Mouse (Mus musculus) heart, embryonic 15.5 days (tissue): ENCODE results near the gene Cdipt. TPM values are rescaled to one million over a fixed set of nuclear protein-coding genes. Genes with fewer than 3 reads are reported as not detected.
A peak's percentile ranks its signal among the peaks of the same experiment; 100 is the strongest.

Experiments used
- ATAC-seq: fragments of 200-750 bp; cut with Nextera tagmentation; replicated peaks from 2 replicates; pipeline ENCODE4 v1.8.0; 2017; ENCODE audit warnings: low read depth, moderate TSS enrichment; ENCODE audit not compliant: insufficient number of reproducible peaks, insufficient read depth, low FRiP score
- H3K27ac ChIP-seq: fragments of 300-500 bp; sonication (generic); 2 replicates; pipeline ENCODE4 v1.5.1; 2015; ENCODE audit warnings: mild to moderate bottlenecking, inconsistent platforms
- H3K27me3 ChIP-seq: fragments of 300-500 bp; sonication (generic); 2 replicates; pipeline ENCODE4 v1.6.1; 2015; ENCODE audit warnings: inconsistent platforms
- H3K36me3 ChIP-seq: fragments of 300-500 bp; sonication (generic); 2 replicates; pipeline ENCODE4 v1.6.1; 2015; ENCODE audit warnings: mild to moderate bottlenecking, inconsistent platforms
- H3K4me1 ChIP-seq: fragments of 300-500 bp; sonication (generic); replicated peaks from 2 replicates; pipeline ENCODE4 v1.6.1; 2015; ENCODE audit warnings: inconsistent platforms
- H3K4me2 ChIP-seq: fragments of 300-500 bp; sonication (generic); 2 replicates; pipeline ENCODE4 v1.6.1; 2015; ENCODE audit warnings: inconsistent platforms, mild to moderate bottlenecking, moderate library complexity
- H3K4me3 ChIP-seq: fragments of 300-500 bp; sonication (generic); 2 replicates; pipeline ENCODE4 v1.5.1; 2015; ENCODE audit warnings: mild to moderate bottlenecking, inconsistent platforms
- H3K9ac ChIP-seq: fragments of 300-500 bp; sonication (generic); 2 replicates; pipeline ENCODE4 v1.6.1; 2015; ENCODE audit warnings: mild to moderate bottlenecking, inconsistent platforms
- H3K9me3 ChIP-seq: fragments of 300-500 bp; sonication (generic); replicated peaks from 2 replicates; pipeline ENCODE4 v1.6.1; 2016; ENCODE audit warnings: inconsistent platforms
- WGBS: fragments of 180-500 bp; shearing (Covaris S2); methylation state at CpG from one replicate; pipeline ENCODE4 v1.1.7; 2015; ENCODE audit warnings: mixed read lengths; 5-methylcytosine and 5-hydroxymethylcytosine counted together
- polyA plus RNA-seq: library from polyadenylated mRNA; unstranded; fragments of >200 nt; fragmentation: Nextera tagmentation; extraction: Ambion mirVana; gene quantifications from 2 replicates; pipeline ENCODE4 v1.2.1, GENCODE M21; 2015

The Cdipt gene
- 67.4 and 86.6 TPM in 2 replicates for polyA plus RNA-seq

DNA sequence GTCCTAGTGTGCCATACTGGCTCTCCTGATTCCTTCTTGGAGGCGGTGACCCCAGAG lies at the start of gene Cdipt:
Gene Cdipt (plus strand): TSS at position 22 of the 57 bp plus-strand sequence.
- WGBS = 0% methylated on average over 1 of the region's 1 CpGs
- H3K4me1 ChIP-seq = peaks cover 17% of the 10 kb centered on the region
- no peak for ATAC-seq
- peaks cover 23% of the 10 kb centered on the region for H3K36me3 ChIP-seq
- H3K4me3 ChIP-seq = peak within 1 kb of the TSS; percentile 94
- H3K27ac ChIP-seq = peak within 1 kb of the TSS; percentile 93
- H3K4me2 ChIP-seq = peak within 1 kb of the TSS; percentile 82
- peak within 1 kb of the TSS; percentile 96 for H3K9ac ChIP-seq
- H3K9me3 ChIP-seq = no peaks in the 10 kb centered on the region
- no peaks in the 10 kb centered on the region for H3K27me3 ChIP-seq

DNA sequence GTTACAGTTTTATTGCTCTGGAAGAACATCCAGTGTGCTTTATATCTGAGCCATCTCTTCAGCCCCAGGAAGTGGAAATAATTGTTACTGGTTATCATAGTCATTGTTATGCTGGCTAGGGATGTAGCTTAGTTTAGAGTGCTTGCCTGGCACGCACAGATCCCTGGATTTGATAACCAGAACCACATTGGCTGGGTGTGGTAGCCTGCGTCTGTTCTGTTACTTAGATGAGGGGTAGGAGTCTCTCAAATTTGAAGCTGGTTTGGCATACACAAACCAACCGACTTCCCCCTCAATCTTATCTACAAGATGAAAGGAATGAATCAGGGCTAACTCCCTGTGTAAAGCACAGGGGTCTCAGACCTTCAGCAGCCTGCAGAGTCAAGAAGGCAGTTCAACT lies 49.4 kb upstream of the Cdipt start:
- Histone ChIP-seq H3K27me3 (no peaks in the 10 kb centered on the region), H3K9ac (no peak overlapping the region), H3K36me3 (0 out of 2 replicates have a peak, but pooled peaks cover 2% of the 10 kb centered on the region), H3K4me3 (no peak overlapping the region), H3K27ac (no peak overlapping the region), H3K4me1 (peaks cover 14% of the 10 kb centered on the region), H3K4me2 (no peak overlapping the region), H3K9me3 (no peaks in the 10 kb centered on the region)
- no peak for ATAC-seq
- WGBS = 29% methylated on average over 3 of the region's 3 CpGs

GRCm38 (mm10) chr7:126928384-126929037 lies 47.2 kb upstream of the Cdipt start, which contains the start of gene Kctd13:
TSS of gene Kctd13 (plus strand) at chr7:126928879.
- ATAC-seq = peak; percentile 96
- Histone ChIP-seq H3K36me3 (peaks cover 6% of the 10 kb centered on the region), H3K9me3 (no peaks in the 10 kb centered on the region), H3K4me2 (peak within 1 kb of the TSS; percentile 97), H3K27me3 (no peaks in the 10 kb centered on the region), H3K9ac (peak within 1 kb of the TSS; percentile 94), H3K27ac (peak within 1 kb of the TSS; percentile 77), H3K4me1 (peaks cover 10% of the 10 kb centered on the region), H3K4me3 (peak within 1 kb of the TSS; percentile 93)
- 2% methylated on average over 56 of the region's 56 CpGs for WGBS

GRCm38 (mm10) chr7:126929046-126929445 lies 46.7 kb upstream of the Cdipt start:
- Histone ChIP-seq H3K36me3 (peaks cover 9% of the 10 kb centered on the region), H3K4me1 (peaks cover 10% of the 10 kb centered on the region), H3K9me3 (no peaks in the 10 kb centered on the region), H3K4me3 (peak overlapping the region; percentile 93), H3K27me3 (no peaks in the 10 kb centered on the region), H3K4me2 (peak overlapping the region; percentile 97), H3K27ac (peak overlapping the region; percentile 77), H3K9ac (peak overlapping the region; percentile 94)
- 0% methylated on average over 27 of the region's 27 CpGs for WGBS
- ATAC-seq = peak; percentile 45

GRCm38 (mm10) chr7:126932652-126933051 lies 43.1 kb upstream of the Cdipt start:
- no peak overlapping the region for H3K4me3 ChIP-seq
- no peaks in the 10 kb centered on the region for H3K27me3 ChIP-seq
- no peaks in the 10 kb centered on the region for H3K9me3 ChIP-seq
- H3K9ac ChIP-seq = no peak overlapping the region
- H3K27ac ChIP-seq = no peak overlapping the region
- no peak for ATAC-seq
- H3K4me1 ChIP-seq = peaks cover 10% of the 10 kb centered on the region
- no peak overlapping the region for H3K4me2 ChIP-seq
- 74% methylated on average over 2 of the region's 2 CpGs for WGBS
- H3K36me3 ChIP-seq = peaks cover 16% of the 10 kb centered on the region

DNA sequence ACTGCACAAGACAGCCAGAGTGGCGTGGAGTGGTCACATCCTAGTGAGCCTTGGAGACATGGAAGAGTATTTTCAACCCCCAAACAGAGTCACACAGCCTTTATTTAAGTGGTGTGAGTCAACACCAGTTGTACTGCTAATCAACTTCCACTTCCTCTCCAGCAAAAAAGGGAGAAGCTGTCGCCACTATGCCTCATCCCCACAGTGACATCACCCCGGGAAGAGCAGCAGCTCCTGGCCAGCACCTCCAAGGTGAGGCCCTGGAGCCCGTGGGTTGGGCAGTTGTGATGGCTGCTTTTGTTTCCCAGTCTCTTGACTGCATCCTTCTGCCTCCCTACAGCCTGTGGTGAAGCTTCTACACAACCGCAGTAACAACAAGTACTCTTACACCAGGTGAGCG lies 34.5 kb upstream of the Cdipt start:
- no peak overlapping the region for H3K4me3 ChIP-seq
- H3K4me2 ChIP-seq = no peak overlapping the region
- no peaks in the 10 kb centered on the region for H3K27me3 ChIP-seq
- 41% methylated on average over 6 of the region's 6 CpGs for WGBS
- no peak for ATAC-seq
- no peaks in the 10 kb centered on the region for H3K9me3 ChIP-seq
- no peak overlapping the region for H3K9ac ChIP-seq
- no peak overlapping the region for H3K27ac ChIP-seq
- peaks cover 19% of the 10 kb centered on the region for H3K36me3 ChIP-seq
- H3K4me1 ChIP-seq = no peaks in the 10 kb centered on the region

GRCm38 (mm10) chr7:126941801-126942200 lies 33.9 kb upstream of the Cdipt start:
- no peak overlapping the region for H3K9ac ChIP-seq
- no peaks in the 10 kb centered on the region for H3K4me1 ChIP-seq
- no peak overlapping the region for H3K4me3 ChIP-seq
- peaks cover 19% of the 10 kb centered on the region for H3K36me3 ChIP-seq
- no peak for ATAC-seq
- H3K27me3 ChIP-seq = no peaks in the 10 kb centered on the region
- no peaks in the 10 kb centered on the region for H3K9me3 ChIP-seq
- no peak overlapping the region for H3K4me2 ChIP-seq
- H3K27ac ChIP-seq = no peak overlapping the region
- 70% methylated on average over 5 of the region's 5 CpGs for WGBS

DNA sequence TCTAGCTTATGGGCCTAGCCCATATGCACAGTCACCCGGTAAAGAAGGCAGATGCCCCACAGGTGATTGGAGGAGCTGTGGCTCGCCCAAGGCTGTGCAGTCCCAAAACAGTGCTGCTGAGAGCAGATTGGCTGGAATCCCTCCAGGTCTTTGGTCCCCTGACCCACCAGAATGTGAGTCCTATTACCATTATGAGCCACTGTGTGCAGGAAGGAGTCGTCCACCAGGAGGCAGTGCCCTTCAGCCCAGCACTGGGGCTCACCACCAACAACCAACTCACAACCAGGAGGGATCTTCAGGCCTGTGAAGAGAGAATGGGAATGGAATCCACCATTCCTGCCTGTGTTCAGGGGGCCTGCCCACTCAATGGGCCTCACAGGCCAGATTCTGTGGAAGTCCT lies 29.2 kb upstream of the Cdipt start:
- Histone ChIP-seq H3K9me3 (no peaks in the 10 kb centered on the region), H3K27me3 (peaks cover 17% of the 10 kb centered on the region), H3K4me1 (peaks cover 11% of the 10 kb centered on the region), H3K4me3 (no peak overlapping the region), H3K27ac (no peak overlapping the region), H3K36me3 (peaks cover 12% of the 10 kb centered on the region; the same call in 1 of the 2 replicates), H3K4me2 (no peak overlapping the region), H3K9ac (no peak overlapping the region)
- no peak for ATAC-seq
- WGBS = 41% methylated on average over 3 of the region's 3 CpGs

GRCm38 (mm10) chr7:126948626-126949025 lies 27.1 kb upstream of the Cdipt start:
- ATAC-seq = no peak
- Histone ChIP-seq H3K36me3 (peaks cover 7% of the 10 kb centered on the region; the same call in 1 of the 2 replicates), H3K9ac (no peak overlapping the region), H3K4me3 (no peak overlapping the region), H3K9me3 (no peaks in the 10 kb centered on the region), H3K4me1 (peaks cover 11% of the 10 kb centered on the region), H3K4me2 (no peak overlapping the region), H3K27me3 (peaks cover 30% of the 10 kb centered on the region), H3K27ac (no peak overlapping the region)
- 66% methylated on average over 10 of the region's 10 CpGs for WGBS

- Histone ChIP-seq H3K4me2 (peak within 1 kb of the TSS; percentile 88), H3K4me3 (peak within 1 kb of the TSS; percentile 46), H3K9ac (no peak within 1 kb of the TSS), H3K9me3 (no peaks in the 10 kb centered on the region), H3K36me3 (peaks cover 6% of the 10 kb centered on the region; the same call in 1 of the 2 replicates), H3K4me1 (peaks cover 11% of the 10 kb centered on the region), H3K27ac (no peak within 1 kb of the TSS), H3K27me3 (peaks cover 30% of the 10 kb centered on the region)
- under 1% methylated on average over 21 of the region's 21 CpGs for WGBS
- ATAC-seq = peak; percentile 53; the same call in 1 of the 2 replicates
These were observed 26.3 kb upstream of the Cdipt start, which contains the start of gene Asphd1 for GRCm38 (mm10) chr7:126949403-126949792. TSS of gene Asphd1 (minus strand) at chr7:126949582.

- no peaks in the 10 kb centered on the region for H3K36me3 ChIP-seq
- peak; percentile 82 for ATAC-seq
- H3K4me2 ChIP-seq = peak within 1 kb of the TSS; percentile 88
- peaks cover 11% of the 10 kb centered on the region for H3K4me1 ChIP-seq
- H3K4me3 ChIP-seq = peak within 1 kb of the TSS; percentile 46
- no peaks in the 10 kb centered on the region for H3K9me3 ChIP-seq
- peaks cover 30% of the 10 kb centered on the region for H3K27me3 ChIP-seq
- H3K27ac ChIP-seq = no peak within 1 kb of the TSS
- no peak within 1 kb of the TSS for H3K9ac ChIP-seq
- WGBS = under 1% methylated on average over 42 of the region's 42 CpGs
These were observed 25.7 kb upstream of the Cdipt start, which contains the start of gene Sez6l2 for GRCm38 (mm10) chr7:126949793-126950646. TSS of gene Sez6l2 (plus strand) at chr7:126950563.
